Mouse (Mus musculus): ENCODE data around the gene Abhd17c.

DNA sequence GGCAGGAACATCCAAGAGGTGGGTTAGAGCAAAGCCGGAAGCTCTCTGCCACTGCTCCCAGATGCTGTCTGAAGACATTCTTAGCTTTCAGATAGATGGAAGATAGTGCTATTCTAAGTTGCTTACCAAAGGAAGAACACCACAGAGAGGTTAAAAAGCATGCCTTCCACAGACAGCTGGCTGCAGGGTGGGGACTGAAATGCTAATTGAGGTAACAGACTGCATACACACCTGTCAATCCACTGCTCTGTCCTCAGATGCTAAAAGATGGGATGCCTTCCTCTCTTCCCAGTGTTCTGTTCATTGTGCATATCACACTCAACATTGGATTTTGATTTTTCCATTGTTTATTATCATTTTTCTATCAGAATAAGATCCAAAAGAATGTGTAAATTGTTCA is 53.6 kb downstream of the Abhd17c start:
- TF ChIP-seq CTCF (IDR thresholded peaks at IDR 0.05; ENCODE audit: extremely low read depth, insufficient read length, insufficient replicate concordance, low read depth, low read length), result no peak
- no peak for TF ChIP-seq POLR2A (IDR thresholded peaks at IDR 0.05; ENCODE audit: low read depth, low read length)

Data from small intestine, adult 2 months (tissue).